Mouse (Mus musculus) lung, postnatal 25 days (tissue): Measurements from ENCODE around the gene Gm17581.
A peak's percentile ranks its signal among the peaks of the same experiment; 100 is the strongest.
"Not testable (repeated sequence)": the region's sequence is repeated elsewhere in the genome, so short reads cannot be mapped to it uniquely, and the experiment has no call there.

Experiments used
- DNase-seq: peaks from one replicate; pipeline ENCODE4 v3.0.0; 2022; ENCODE audit warnings: low spot score

Gm17581 gene

DNA sequence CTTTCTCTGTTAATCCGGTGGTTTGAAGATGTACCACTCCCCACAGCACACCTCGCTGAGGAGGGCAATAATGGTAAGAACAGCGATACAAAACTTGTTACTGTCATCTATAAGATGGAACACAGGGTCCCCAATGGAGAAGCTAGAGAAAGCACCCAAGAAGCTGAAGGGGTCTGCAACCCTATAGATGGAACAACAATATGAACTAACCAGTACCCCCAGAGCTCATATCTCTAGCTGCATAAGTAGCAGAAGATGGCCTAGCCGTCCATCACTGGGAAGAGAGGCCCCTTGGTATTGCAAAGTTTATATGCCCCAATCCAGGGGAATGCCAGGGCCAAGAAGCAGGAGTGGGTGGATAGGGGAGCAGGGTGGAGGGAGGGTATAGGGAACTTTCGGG is at the start of gene Gm17581:
TSS of gene Gm17581 (minus strand) at position 101 of the 400 bp plus-strand sequence.
- not testable (repeated sequence) for DNase-seq

DNA sequence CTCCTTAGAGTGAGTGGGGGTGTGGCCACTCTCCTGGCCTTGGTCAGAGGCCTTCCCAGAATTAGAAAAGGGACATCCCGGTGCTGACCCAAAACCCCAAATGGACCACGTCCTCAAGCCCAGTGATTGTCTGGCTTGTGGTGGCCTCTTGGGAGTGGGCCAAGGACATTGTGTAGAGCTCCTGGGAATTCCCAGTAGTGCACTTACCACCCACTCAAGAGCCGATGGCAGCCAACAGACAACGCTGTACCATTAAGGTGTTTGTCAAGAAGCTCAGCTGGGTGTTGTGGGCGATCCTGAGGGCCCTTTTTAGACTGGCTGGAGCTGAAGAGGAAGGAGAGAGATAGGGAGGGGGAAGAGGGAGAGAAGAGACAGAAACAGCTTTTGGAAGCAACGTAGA is 48.9 kb upstream of the Gm17581 start:
- no peak for DNase-seq

DNA sequence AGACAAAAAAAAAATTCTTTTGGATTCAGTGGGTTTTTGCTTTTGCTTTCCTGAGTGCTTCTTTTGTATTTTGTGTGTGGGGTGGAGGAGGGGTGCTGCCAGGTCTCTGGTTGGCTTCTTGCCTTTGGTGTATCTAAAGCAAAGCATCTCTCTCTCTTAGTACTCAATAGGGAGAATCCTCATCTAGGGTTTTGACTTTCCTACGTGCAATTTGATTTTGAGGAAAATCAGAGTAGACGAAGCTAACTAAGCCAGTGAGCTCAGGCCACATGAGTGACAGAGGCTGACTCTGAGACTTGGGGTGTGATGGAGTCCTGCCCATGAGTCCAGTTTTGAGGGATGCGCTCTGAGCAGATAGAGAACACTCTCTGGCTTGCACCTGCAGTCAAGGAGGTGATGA is 43.8 kb upstream of the Gm17581 start:
- no peak for DNase-seq

DNA sequence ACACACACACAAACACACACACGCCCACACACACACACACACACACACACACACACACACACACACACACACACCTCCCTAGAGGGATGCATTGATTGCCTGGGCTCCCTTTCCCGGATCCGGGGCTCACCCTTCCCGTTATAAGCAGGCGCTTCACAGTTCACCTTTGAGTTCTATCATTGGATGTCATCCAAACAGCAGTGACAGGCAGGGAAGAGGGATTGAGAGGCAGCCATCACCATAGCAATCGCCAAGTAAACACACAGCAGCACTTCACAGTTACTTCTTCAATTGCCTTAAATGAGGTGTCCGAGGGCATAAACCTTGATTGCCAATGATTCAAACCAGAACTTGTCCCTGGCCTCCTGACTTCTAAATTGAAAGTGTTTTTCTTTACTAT is 43.4 kb upstream of the Gm17581 start:
- no peak for DNase-seq

DNA sequence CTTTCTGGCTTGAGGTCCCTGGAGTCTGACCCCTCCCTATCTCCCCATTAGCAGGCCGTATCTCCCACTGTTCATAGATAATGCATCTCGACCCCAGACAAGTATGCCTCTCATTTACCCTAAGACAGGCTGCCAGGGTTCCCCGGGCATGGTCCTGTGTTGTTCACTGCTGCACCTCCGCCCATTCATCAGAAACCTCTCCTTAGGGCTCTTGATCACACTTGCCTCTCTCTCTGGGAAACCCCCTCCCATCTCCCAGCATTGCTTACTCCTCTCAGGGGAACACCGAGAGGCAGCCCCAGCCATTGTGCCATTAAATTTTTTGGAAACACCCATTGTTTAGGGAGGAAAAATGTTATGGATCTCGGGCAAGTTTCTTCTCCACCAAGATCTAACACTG is 42.3 kb upstream of the Gm17581 start:
- no peak for DNase-seq

DNA sequence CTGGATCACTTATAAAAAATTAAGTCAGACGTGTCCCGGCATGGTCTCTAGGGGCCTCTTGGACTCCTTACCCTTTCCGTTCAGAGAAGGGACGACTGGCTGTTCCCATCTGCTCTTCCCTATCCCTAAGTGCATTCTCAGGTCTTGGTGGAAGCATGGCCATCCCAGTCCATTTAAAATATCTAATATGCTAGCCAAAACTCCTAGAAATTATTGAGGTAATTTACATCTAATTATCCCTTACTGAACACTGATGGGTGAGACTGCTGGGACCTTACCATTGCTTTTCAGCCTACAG is 42.0 kb upstream of the Gm17581 start:
- DNase-seq: no peak

DNA sequence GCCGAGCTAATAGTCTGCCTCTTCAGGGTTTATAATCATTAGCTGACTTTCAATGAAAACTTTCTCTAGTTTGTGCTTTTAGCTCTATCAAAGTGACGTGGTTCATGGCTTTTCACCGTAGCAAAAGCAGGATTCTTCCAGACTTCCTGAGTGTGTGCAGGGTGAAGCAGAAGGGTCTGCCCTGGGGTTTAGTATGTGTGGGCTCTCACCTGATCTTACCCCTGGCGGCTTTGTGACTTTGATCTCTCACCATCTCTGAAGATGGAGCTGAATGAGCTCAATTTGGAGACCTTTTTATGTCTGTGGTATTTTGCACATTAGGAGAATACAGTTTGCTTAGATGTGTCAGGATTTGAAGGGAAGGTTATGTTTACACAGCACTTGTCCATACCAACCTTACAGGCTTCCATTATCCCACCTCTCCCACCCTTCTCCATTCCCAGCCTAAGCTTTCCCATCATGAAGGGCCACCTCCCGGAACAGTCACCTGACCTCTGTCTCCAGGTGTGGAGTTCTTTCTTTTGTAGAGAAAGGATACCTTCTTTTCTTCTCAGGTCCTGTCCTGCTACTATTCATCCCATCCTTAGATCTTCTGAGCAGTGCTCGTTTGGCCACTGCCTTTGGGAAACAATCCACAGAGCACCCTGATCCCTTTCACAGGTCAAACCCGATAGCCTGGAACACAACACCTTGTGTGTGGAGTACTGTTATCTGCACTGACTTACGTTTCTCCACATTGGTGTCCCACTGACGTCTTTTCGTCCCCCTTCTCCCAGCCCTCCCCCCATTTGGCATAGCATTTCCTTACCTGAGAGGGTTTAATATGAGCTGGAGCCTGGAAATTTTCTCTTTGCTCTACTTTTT is 41.4 kb upstream of the Gm17581 start:
- DNase-seq: no peak

DNA sequence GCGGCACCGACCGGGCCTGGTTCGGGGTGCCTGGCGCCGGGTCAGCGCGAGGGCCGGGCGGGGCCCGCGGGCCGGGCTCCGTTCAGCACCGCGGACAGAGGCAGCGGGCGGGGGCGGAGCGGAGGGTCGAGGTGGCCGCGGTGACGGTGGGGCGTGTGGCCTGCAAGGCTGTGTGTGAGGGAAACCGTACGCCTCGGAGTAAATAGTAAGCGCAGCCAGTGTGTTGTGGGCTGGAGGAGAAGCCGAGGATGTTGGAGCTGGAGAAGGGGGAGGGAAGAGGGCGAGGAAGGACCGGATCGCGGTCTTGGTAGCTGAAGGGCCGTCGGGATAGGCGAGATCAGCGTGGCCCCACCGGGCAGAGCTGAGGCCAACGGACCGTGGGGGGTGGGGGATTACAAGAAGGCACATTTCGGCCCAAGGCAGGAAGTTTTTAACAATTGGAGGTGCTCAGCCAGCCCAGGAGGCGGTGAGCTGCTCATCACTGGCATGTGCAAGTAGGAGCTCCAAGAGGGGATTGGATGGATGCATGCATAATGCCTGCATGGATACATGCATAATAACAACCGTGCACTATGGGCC is 40.1 kb upstream of the Gm17581 start:
- DNase-seq: peak; percentile 24

DNA sequence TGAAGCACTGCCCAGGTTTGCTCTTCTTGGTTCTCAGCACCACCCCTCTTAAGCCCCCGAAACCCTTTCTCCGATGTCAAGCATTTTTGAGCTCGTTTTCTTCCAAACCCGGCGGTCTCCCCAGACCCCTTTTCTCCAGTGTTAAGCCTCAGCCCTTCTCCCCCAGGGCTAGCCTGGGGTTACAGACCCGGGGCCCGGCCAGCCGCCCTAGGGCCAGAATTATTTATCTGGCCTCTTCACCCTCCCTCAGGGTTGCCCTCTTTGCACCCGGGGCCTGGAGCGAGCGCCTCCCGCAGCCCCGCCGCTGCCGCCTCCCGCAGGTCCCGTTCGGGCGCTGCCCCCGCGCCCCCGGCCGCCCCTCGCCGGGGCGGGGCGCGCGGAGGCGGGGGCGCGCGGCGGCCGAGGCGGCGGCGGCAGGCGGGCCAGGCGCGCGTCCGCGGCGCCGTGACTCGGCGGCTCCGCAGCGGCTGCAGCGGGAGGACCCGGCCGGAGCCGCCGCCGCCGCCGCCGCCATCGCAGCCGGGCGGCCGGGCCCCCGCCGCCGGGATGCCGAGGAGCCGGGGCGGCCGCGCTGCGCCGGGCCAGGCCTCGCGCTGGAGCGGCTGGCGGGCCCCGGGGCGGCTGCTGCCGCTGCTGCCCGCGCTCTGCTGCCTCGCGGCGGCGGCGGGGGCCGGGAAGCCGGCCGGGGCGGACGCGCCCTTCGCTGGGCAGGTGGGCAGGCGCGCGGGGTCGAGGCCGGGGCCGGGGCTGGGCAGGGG is 39.4 kb upstream of the Gm17581 start, which contains the start of gene Mmp24:
TSS of gene Mmp24 (plus strand) at position 416 of the 758 bp plus-strand sequence.
- no peak for DNase-seq

DNA sequence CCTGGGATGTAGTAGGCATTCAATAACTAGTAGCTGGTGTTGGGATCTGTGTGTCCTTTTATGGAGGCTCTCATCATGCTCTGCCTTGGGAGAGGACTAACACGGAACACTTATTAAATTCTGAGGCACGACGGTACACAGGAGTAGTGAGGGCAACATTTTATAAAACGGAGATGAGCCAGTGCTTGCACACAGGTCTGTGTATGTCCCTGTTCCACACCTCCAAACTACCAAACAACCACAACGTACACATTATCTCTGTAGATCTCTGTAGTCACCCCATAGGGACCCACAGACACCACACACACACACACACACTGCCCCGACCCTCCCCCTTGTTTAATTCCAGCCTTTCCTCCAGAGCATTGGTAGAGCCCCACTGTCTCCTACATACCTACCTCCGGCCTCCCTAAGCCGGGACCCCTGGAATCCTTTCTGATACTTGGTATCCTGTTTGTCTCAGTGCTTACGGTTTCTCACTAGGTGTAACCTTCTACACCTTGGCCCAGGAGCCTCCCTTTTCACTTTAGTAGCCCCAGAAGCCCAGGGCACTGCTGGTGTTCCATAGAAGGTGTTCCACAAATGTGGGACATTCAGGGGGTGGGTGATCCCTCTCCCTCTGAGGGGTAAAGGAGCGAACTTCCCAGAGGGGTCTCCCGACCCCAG is 38.7 kb upstream of the Gm17581 start:
- no peak for DNase-seq

DNA sequence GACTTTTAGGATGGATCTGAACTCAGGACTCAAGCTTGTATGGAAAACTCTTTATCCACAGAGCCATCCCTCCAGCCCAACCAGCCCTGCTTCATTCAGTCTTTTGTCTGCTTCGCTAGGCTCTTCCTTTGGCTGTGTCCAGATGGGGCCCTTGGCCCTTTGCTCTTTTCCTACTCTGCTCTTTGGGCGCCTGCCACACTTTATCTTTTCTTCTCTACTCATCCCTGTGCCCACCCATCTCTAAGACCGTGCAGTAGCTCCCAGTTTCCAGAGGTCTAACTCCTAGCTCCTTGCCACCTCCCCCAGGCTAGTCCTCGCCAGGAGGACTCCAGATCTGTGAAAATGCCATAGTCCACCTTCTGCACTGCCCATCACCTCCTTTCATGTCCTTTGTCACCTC is 38.0 kb upstream of the Gm17581 start:
- no peak for DNase-seq

DNA sequence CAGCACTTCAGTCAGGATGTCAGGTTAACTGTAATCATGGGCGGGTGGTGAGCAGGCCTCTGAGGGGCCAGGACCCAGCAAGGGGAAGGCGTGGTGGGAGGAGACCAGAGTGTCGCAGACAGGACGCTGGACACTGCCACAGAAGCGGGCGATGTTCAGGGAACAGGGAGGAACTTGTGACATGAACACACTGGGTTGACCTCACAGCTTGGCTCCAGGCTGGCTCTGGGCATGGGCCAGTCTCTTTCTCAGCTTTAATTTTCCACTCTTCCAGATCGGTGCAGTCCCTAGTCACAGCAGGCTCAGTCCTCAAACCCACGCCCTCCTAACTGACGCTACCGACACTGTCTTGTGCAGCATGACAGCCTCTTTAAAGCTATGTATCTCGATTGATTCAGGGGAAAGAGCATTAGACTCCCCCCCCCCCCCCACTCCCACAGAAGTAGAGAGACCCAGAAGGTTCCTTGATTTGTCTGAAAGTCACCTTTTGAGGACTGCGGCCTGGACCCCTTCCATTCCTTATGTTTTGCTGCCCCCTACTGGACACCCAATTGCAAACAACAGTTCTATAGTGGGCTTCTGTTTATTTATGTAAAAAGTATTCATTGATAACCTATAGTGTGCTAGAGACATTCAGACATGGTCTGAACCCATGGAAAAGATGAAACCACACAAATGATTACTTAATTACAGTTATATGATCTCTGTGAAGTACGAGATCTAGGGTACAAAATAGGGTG is 29.2 kb upstream of the Gm17581 start:
- peak; percentile 66 for DNase-seq

DNA sequence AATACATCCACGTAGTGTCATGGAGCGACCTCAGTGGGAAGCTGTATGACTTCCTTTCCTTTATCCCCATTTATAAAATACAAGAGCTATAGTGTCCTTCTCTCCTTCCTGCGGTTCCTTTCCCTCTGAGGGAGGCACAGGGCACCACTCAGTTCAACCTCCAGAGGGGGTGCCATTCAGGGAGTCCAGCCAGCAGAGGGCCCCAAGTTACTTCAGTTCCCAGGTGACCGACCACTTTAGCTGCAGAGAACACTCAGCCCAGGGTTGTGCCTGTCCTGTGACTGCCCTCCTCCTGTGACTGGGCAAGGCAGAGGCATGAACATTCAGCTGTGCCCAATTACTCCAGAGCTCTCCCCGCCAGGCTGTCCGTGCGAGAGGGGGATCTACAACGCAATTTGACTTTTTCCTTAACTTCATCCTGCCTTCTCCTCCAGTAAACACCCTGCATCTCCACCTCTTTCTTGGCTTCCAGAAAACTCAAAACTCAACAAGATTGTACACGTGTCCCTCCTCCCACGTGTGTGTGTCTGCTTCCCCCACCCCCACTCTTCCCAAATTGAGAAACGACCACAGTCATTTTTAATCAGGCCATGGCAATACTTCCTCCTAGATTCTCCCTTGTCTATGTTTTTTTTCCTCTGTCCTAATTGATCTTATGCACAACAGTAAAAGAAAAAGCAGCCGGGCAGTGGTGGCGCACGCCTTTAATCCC is 21.3 kb upstream of the Gm17581 start:
- no peak for DNase-seq

DNA sequence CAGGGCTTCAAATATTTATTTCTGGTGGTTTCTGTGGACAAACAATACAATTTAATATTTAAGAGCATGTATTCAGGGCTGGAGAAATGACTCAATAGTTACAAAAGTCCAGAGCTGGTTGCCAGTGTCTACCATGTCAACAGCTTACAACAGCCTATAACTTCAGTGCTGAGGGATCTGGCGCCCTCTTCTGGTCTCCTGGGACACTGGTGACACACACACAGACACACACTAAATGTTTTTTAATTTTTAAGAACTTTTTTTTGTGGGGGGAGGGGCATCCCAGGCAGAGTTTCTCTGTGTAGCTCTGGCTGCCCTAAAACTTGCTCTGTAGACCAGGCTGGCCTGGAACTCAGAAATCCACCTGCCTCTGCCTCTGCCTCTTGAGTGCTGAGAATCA is 20.1 kb upstream of the Gm17581 start:
- peak; percentile 55 for DNase-seq

DNA sequence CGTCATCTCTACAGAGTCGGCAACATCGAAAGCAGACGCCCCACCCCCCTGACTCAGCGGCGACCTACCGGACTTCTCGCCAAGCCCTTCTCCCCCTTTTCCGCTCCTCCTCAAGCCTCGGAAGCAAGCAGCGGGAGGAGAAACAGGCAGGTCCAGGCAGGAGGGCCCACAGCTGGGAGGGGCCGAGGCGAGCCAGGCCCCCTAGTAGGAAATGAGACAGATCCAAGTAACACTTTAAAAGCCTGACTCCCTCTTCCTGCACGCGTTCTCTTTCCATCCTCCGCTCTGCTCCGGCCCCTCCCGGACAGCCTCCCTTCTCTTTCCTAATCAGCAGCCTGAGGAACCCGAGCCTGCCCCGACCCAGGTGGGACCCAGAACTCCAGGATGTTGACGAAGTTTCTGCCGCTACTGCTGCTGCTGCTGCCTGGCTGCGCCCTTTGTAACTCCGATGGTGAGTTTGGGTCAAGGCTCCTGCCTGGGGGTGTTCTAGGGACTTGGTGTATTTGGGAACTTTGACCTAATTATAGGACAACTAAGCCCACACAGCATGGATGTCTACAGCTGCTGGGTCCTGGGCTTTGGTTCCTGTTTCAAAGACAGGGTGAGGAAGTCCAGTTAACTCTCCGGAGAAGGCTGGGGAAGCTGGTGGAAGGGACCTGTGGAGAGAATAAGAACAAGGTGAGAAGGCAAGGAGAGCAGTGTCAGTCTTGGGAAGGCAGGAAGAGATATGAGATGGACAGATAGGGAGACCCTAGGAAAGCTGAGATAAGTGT is 15.5 kb upstream of the Gm17581 start, which contains the start of gene Procr:
TSS of gene Procr (plus strand) at position 104 of the 773 bp plus-strand sequence.
- DNase-seq: peak; percentile 51

DNA sequence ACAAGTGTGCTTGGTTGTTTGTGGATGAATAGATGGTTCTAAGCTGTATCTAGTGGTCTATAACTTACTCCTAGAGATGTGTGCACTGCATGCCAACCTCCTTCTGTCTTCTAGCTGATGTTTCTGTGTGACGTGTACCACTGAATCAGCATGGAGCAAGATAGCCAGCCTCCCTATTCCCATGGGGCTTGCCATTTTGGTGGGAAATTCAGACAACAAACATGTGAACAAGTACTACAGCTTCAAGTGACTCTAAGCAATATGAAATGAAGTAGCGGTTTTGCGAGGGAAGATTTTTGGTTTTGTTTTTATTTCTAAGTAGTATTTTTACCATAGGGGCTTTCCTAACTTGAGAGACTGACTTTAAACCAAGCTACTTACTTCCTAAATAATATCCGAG is 13.7 kb upstream of the Gm17581 start:
- DNase-seq: no peak

DNA sequence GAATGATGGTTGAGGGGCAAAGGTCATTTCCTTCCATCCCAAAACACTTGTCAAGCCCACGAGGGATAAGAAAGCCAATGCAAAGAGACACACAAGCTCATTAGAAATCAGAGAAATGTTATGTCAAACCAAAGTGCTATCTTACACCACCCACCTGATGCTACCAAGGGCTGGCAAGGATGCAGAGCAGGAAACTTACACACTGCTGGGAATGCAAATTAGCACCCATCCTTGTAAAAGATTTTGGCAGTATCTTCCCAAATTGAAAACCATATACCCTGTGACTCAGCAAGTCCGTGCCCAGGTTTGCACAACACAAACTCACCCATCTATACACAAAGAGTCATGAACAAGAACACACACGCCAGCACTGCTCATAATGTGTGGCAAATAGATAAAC is 9.8 kb upstream of the Gm17581 start:
- DNase-seq: no peak

DNA sequence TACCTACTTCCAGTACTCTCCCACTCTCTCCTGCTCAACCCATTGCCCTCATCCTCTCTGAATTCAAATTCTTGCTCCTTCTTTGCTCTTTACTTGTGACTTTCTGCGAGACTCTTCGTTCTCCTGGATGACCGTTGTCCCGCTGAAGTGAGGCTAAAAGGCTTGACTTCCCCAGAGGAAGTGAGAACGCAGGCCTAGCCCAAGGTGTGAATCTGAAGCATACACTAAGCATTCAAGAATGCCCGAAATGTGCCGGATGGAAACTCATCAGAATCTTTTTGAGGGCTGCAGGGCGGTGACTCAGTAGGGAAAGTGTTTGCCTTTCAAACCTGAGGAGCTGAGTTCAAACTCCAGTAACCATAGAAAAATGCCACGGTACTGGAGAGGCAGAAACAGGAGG is 7.7 kb upstream of the Gm17581 start:
- DNase-seq: no peak

DNA sequence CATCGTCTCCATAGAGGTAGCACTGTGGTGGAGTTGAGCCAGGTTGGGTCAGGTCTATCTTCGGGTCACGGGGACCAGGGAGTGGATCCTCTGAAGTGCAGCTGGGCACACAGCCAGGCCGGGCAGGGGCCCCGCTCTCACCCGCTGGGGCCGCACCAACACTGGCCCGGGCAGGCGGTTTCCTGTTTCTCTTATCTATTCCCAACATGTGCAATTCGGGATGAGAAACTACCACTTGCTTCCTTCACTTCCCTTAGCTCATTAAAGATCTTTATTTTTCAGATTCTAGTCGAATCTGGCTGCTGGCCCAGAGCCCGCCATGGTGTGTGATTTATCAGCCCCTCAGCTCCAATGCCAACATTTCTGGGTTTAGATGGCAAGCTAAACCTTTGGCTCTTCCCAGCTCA is 7.3 kb upstream of the Gm17581 start:
- peak; percentile 53 for DNase-seq

DNA sequence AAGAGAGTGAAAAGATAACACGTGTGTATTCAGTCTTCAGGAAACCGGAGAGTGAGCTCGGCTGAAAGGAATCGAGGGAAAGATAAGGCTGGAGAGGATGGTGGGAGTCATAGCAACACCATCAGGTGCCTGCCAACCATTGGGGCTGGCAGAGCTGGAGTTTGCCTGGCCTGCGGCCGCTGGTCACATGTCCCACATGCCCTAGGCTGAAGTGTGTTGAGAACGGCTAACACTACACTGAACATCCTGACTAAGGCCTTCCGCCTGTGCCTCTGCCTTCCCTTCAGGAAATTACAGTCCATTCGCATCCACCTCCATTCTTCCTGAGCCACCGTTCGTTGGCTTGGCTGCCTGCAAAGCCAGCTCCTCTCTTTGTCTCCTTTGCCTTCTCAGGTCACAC is 6.5 kb upstream of the Gm17581 start:
- no peak for DNase-seq
